Mouse (Mus musculus): ENCODE results near the gene Cnksr1. TPM values are rescaled to one million over a fixed set of nuclear protein-coding genes. Genes with fewer than 3 reads are reported as not detected.

Cnksr1 gene
- polyA plus RNA-seq, 1 experiment, result 0.35 TPM

- H3K4me3 ChIP-seq (ENCODE audit: insufficient read depth, low read length), result no peak overlapping the region
- H3K27ac ChIP-seq (ENCODE audit: insufficient read depth, low read length), result no peak overlapping the region
- H3K4me1 ChIP-seq (ENCODE audit: control insufficient read depth, insufficient read depth, low read length), result no peaks in the 10 kb centered on the region
- TF ChIP-seq POLR2A (IDR thresholded peaks at IDR 0.05; ENCODE audit: extremely low read depth, insufficient read depth, low read length) (no peak), CTCF (IDR thresholded peaks at IDR 0.05; ENCODE audit: extremely low read depth, insufficient read depth, low read length) (no peak)
Measured at GRCm38 (mm10) chr4:134268102-134268655, 30.0 kb upstream of the Cnksr1 start.

DNA sequence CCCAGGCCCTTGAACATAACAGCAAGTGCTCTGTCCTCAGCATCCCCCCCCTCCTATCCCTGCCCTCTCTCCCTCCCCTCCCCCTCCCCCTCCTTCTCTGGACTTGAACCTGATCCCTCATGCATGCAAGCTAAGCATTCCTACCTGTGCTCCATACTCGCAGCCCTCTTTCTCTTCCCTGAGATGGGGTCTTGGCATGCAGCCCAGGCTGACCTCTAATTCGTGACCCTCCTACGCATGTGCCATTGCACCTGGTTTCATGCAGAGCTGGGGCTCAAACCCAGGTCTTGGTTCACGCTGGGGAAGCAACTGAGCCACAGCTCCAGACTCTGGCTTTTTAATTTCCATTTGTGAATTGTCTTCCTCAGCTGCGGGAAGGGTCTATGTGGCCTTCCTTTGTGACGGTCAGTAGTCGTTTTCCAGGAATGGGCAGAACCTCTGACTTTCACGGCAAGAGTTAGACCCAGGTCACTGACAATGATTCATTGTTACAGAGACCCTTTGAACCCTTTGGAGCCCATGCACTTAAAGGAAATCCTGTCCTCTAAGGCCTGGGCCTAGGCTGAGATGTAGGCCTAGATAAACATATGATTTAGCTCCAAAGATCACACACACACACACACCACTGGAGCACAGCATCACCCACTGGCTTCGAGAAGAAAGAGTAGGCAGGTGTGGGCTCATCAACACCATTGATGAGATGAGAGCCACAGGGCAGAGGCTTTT, 27.8 kb upstream of the Cnksr1 start:
- TF ChIP-seq CTCF (IDR thresholded peaks at IDR 0.05; ENCODE audit: extremely low read depth, insufficient read depth, low read length) (no peak), POLR2A (IDR thresholded peaks at IDR 0.05; ENCODE audit: extremely low read depth, insufficient read depth, low read length) (no peak)
- Histone ChIP-seq H3K4me1 (ENCODE audit: control insufficient read depth, insufficient read depth, low read length) (no peaks in the 10 kb centered on the region), H3K27ac (ENCODE audit: insufficient read depth, low read length) (no peak overlapping the region), H3K4me3 (ENCODE audit: insufficient read depth, low read length) (no peak overlapping the region)

- H3K4me3 ChIP-seq (ENCODE audit: insufficient read depth, low read length), result no peak overlapping the region
- no peak for TF ChIP-seq POLR2A (IDR thresholded peaks at IDR 0.05; ENCODE audit: extremely low read depth, insufficient read depth, low read length)
- peak; percentile 62 for TF ChIP-seq CTCF (IDR thresholded peaks at IDR 0.05; ENCODE audit: extremely low read depth, insufficient read depth, low read length)
- H3K4me1 ChIP-seq (ENCODE audit: control insufficient read depth, insufficient read depth, low read length), result no peaks in the 10 kb centered on the region
- H3K27ac ChIP-seq (ENCODE audit: insufficient read depth, low read length), result no peak overlapping the region
Measured at GRCm38 (mm10) chr4:134263191-134263590, 25.0 kb upstream of the Cnksr1 start.

- no peak overlapping the region for H3K4me3 ChIP-seq (ENCODE audit: insufficient read depth, low read length)
- no peak for TF ChIP-seq CTCF (IDR thresholded peaks at IDR 0.05; ENCODE audit: extremely low read depth, insufficient read depth, low read length)
- TF ChIP-seq POLR2A (IDR thresholded peaks at IDR 0.05; ENCODE audit: extremely low read depth, insufficient read depth, low read length), result no peak
- no peaks in the 10 kb centered on the region for H3K4me1 ChIP-seq (ENCODE audit: control insufficient read depth, insufficient read depth, low read length)
- H3K27ac ChIP-seq (ENCODE audit: insufficient read depth, low read length), result no peak overlapping the region
Measured at GRCm38 (mm10) chr4:134258354-134258753, 20.2 kb upstream of the Cnksr1 start.

DNA sequence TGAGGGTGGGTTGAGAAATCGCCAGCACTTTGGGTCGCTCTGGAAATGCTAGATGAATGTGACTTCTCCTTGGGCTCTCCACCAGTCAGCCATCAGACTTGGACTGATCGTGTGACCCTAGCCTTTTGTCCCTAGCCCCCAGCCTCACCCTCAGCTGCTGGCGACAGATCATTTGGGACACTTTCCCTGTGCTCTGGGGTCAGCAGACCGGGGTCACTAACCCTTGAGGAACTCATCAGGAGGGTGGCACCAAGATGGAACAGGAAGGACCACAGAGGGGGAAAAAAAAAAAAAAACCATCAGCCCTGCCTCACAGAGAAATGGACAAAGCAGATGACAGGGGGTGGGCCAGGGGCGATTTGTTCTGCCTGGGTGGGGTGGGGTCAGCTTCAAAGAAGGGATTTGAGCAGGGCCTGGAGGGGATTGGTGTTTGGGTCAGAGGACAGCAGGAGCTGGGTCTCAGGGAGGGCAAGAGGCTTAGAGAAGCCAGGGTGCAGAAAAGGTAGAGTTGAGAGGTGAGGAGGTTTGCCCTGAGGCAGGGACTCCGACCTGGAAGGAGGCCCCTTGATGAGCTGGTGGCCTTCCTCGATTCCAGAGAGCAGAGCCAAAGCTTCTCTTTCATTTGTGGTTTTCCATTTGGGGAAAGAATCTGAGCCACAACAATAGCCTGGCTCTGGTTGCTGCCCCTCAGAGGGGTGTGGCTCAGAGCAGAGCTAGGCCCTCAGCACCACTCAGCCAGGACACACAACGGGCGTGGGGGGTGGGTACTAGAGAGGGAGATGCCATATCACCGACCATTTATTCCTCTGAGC, 19.2 kb upstream of the Cnksr1 start:
- H3K27ac ChIP-seq (ENCODE audit: insufficient read depth, low read length), result no peak overlapping the region
- no peaks in the 10 kb centered on the region for H3K4me1 ChIP-seq (ENCODE audit: control insufficient read depth, insufficient read depth, low read length)
- no peak for TF ChIP-seq POLR2A (IDR thresholded peaks at IDR 0.05; ENCODE audit: extremely low read depth, insufficient read depth, low read length)
- no peak for TF ChIP-seq CTCF (IDR thresholded peaks at IDR 0.05; ENCODE audit: extremely low read depth, insufficient read depth, low read length)
- no peak overlapping the region for H3K4me3 ChIP-seq (ENCODE audit: insufficient read depth, low read length)

DNA sequence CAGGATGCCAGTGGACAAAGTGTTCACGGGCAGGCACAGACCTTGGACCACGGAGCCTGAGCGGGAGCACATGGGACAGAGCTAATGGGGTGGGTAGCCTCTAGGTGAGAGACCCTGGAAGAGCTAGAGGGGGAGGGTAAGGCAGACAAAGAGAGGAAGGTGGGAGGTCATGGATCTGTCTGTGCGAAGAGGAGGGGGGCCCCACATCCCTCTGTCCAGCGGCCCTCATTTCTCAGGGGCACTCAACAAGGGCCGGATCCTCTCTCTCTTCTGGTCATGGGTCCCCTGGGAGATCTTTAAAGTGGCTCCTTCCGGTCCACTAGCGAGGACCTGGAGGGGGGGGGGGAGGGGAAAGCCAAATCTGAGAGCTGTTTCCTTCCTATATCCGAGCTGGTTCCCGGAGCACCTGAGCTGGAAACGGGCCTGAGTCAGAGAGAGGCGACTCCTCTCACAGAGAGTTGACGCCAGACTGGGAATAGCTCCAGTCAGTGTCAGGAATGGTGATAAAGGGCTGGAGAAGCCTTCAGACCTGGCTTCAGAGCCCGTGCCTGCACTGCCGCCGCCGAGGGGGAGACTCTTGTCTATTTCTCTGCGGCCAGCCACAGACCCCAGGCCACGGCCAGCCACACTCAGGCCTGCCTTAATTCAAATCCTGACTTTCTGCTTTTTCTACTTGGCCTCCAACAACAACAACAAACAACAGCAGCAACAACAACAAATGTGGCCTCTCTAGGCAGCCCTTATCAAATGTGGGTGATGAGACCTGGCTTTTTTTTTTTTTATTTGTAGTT, 18.4 kb upstream of the Cnksr1 start:
- H3K4me3 ChIP-seq (ENCODE audit: insufficient read depth, low read length), result no peak overlapping the region
- H3K27ac ChIP-seq (ENCODE audit: insufficient read depth, low read length), result no peak overlapping the region
- H3K4me1 ChIP-seq (ENCODE audit: control insufficient read depth, insufficient read depth, low read length), result no peaks in the 10 kb centered on the region
- TF ChIP-seq CTCF (IDR thresholded peaks at IDR 0.05; ENCODE audit: extremely low read depth, insufficient read depth, low read length) (no peak), POLR2A (IDR thresholded peaks at IDR 0.05; ENCODE audit: extremely low read depth, insufficient read depth, low read length) (no peak)

DNA sequence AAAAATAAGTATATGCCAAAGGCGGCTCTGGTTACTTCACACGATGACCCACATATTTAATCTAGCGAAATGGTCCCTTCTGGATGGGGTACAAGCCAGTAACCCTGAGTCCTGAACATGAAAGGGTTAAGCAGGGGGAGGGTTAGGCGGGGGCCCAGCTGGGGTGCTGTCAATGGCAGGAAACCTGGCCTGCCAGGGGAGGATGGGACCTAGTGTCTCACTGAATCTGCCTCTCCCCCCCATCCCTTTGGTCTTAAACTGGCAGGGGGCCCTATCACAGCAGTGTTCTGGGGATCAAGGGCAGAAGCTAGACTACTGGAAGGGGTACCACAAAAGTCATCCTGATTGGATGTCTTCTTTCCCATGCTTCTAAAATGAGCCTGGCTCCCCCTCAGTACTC, 17.7 kb upstream of the Cnksr1 start:
- Histone ChIP-seq H3K4me3 (ENCODE audit: insufficient read depth, low read length) (no peak overlapping the region), H3K27ac (ENCODE audit: insufficient read depth, low read length) (no peak overlapping the region), H3K4me1 (ENCODE audit: control insufficient read depth, insufficient read depth, low read length) (no peaks in the 10 kb centered on the region)
- TF ChIP-seq POLR2A (IDR thresholded peaks at IDR 0.05; ENCODE audit: extremely low read depth, insufficient read depth, low read length) (no peak), CTCF (IDR thresholded peaks at IDR 0.05; ENCODE audit: extremely low read depth, insufficient read depth, low read length) (no peak)

- TF ChIP-seq CTCF (IDR thresholded peaks at IDR 0.05; ENCODE audit: extremely low read depth, insufficient read depth, low read length), result no peak
- TF ChIP-seq POLR2A (IDR thresholded peaks at IDR 0.05; ENCODE audit: extremely low read depth, insufficient read depth, low read length), result no peak
Measured at GRCm38 (mm10) chr4:134254835-134255234, 16.6 kb upstream of the Cnksr1 start.

DNA sequence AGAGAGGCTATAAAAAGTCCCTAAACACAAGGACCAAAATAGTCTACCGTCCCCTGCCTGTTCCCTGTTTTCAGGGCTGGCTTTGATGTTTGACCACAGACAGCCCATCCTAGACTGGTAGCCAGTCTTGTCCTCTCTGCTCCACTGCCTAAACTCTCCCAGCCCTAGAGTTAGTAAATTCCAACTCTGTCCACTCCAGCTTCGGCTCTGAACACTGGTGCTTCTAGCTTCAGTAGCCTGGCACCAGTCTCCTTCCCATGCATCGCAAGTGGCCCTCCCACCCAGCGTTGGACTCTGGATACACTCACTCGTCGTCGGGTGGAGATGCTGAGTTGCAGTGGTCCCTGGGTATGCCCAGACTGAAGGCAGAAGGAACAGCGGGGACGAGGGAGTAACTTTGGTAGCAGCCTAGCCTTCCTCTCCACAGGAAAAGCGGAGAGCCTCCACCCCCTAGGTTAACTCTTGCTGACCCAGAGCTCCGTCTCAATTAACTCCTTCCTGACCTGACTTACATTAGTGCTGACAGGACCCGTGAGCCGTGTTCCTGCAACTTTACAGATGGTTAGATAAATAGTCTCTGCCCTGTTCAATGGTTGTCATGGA, 15.6 kb upstream of the Cnksr1 start, which contains the start of gene Grrp1:
Gene Grrp1, minus strand, starts transcription at position 385 of the 603 bp plus-strand sequence.
- Histone ChIP-seq H3K27ac (ENCODE audit: insufficient read depth, low read length) (peak within 1 kb of the TSS; percentile 15), H3K4me3 (ENCODE audit: insufficient read depth, low read length) (peak within 1 kb of the TSS; percentile 19), H3K4me1 (ENCODE audit: control insufficient read depth, insufficient read depth, low read length) (no peaks in the 10 kb centered on the region)
- TF ChIP-seq POLR2A (IDR thresholded peaks at IDR 0.05; ENCODE audit: extremely low read depth, insufficient read depth, low read length), result 0 out of 2 replicates have a peak, but pooled peaks have one; percentile 27
- no peak for TF ChIP-seq CTCF (IDR thresholded peaks at IDR 0.05; ENCODE audit: extremely low read depth, insufficient read depth, low read length)

More at GRCm38 (mm10) chr4:134254835-134255234, 16.6 kb upstream of the Cnksr1 start:
- H3K27ac ChIP-seq (ENCODE audit: insufficient read depth, low read length), result no peak overlapping the region
- no peak overlapping the region for H3K4me3 ChIP-seq (ENCODE audit: insufficient read depth, low read length)
- no peaks in the 10 kb centered on the region for H3K4me1 ChIP-seq (ENCODE audit: control insufficient read depth, insufficient read depth, low read length)

Measured in cortical plate, adult 2 months (tissue).